8 mouse cellular contexts compared by ENCODE assay signal in genomic region chr8:105270101-105270915, GRCm38 (mm10). TPM values are rescaled to one million over a fixed set of nuclear protein-coding genes. Genes with fewer than 3 reads are reported as not detected.
DNase-seq lines count a peak whose midpoint lies in the region; ATAC-seq and TF ChIP-seq lines count a peak whose summit lies in the region.

No protein-coding gene starts in this region.

- H3K9me3 ChIP-seq in hindbrain, embryonic 12.5 days (replicated peaks), result no peaks in the 10 kb centered on the region; the same call in 1 of the 2 replicates
- H3K9me3 ChIP-seq in midbrain, embryonic 14.5 days (ENCODE audit: control insufficient read depth, low read length), result no peaks in the 10 kb centered on the region

- H3K4me1 ChIP-seq in bone marrow macrophage, adult 2 months (ENCODE audit: control insufficient read depth, insufficient read depth, low read length), result peaks cover 8% of the 10 kb centered on the region
- H3K4me1 ChIP-seq in hindbrain, embryonic 12.5 days, result peaks cover 28% of the 10 kb centered on the region
- H3K4me1 ChIP-seq in midbrain, embryonic 14.5 days (ENCODE audit: control insufficient read depth, insufficient read depth, low read length), result peaks cover 15% of the 10 kb centered on the region

- H3K36me3 ChIP-seq in hindbrain, embryonic 12.5 days, result no peaks in the 10 kb centered on the region
- H3K36me3 ChIP-seq in midbrain, embryonic 14.5 days (ENCODE audit: control insufficient read depth, insufficient read depth, low read length), result no peaks in the 10 kb centered on the region

- ATAC-seq in hindbrain, embryonic 12.5 days (ENCODE audit: low FRiP score), result no peak
- no peak for ATAC-seq in midbrain, embryonic 14.5 days (ENCODE audit: low FRiP score, low TSS enrichment)
- ATAC-seq in erythroblast, adult 5-6 weeks (replicated peaks; ENCODE audit: low FRiP score, poor library complexity, severe bottlenecking), result no peak

- TF ChIP-seq CTCF in bone marrow macrophage, adult 2 months (IDR thresholded peaks at IDR 0.05; ENCODE audit: low read depth, low read length), result no peak

- H3K4me2 ChIP-seq in hindbrain, embryonic 12.5 days (replicated peaks), result peak overlapping the region; percentile 81
- H3K4me2 ChIP-seq in midbrain, embryonic 14.5 days (ENCODE audit: low read length), result peak overlapping the region; percentile 78

- no peak overlapping the region for H3K27ac ChIP-seq in bone marrow macrophage, adult 2 months (ENCODE audit: insufficient read depth, low read depth, low read length)
- H3K27ac ChIP-seq in hindbrain, embryonic 12.5 days, result no peak overlapping the region
- no peak overlapping the region for H3K27ac ChIP-seq in midbrain, embryonic 14.5 days (replicated peaks; ENCODE audit: low read depth, low read length)

- 2% methylated on average over 39 of the region's 39 CpGs for WGBS in hindbrain, embryonic 12.5 days
- WGBS in midbrain, embryonic 14.5 days, result 2% methylated on average over 39 of the region's 39 CpGs

- peak; percentile 8 for DNase-seq in kidney, adult 18-20 months
- DNase-seq in kidney, adult 11 months, result no peak
- peak; percentile 30 for DNase-seq in midbrain, embryonic 14.5 days
- no peak for DNase-seq in urinary bladder, adult 2 months (ENCODE audit: low spot score)
- no peak for DNase-seq in layer of hippocampus, postnatal 14 days (ENCODE audit: low spot score in 2 of 2)

- H3K27me3 ChIP-seq in hindbrain, embryonic 12.5 days, result peaks cover 99% of the 10 kb centered on the region
- peaks cover 99% of the 10 kb centered on the region for H3K27me3 ChIP-seq in midbrain, embryonic 14.5 days (ENCODE audit: control insufficient read depth, insufficient read depth, low read length)

- peak overlapping the region; percentile 55 for H3K4me3 ChIP-seq in bone marrow macrophage, adult 2 months (ENCODE audit: insufficient read depth, low read length)
- H3K4me3 ChIP-seq in hindbrain, embryonic 12.5 days, result no peak overlapping the region
- H3K4me3 ChIP-seq in midbrain, embryonic 14.5 days (replicated peaks; ENCODE audit: low read depth, low read length), result peak overlapping the region; percentile 44; the same call in 1 of the 2 replicates

- H3K9ac ChIP-seq in hindbrain, embryonic 12.5 days, result no peak overlapping the region
- H3K9ac ChIP-seq in midbrain, embryonic 14.5 days (replicated peaks; ENCODE audit: low read length), result no peak overlapping the region

- no peak for TF ChIP-seq POLR2A in bone marrow macrophage, adult 2 months (IDR thresholded peaks at IDR 0.05; ENCODE audit: borderline replicate concordance, low read depth, low read length)

RNA-seq across cellular contexts. Expression of gene Hsf4, which starts 0.7 kb away (rescaled TPM):
- polyA plus RNA-seq in bone marrow macrophage, adult 2 months (2012; ENCODE audit: insufficient read depth, insufficient read length, missing spikeins), result 4.7 and 5.0 TPM in 2 replicates
- polyA plus RNA-seq in hindbrain, embryonic 12.5 days (2016; fragmentation: Nextera tagmentation; extraction: Ambion mirVana), result 0.23 TPM in 1 of 2 replicates, not detected in the other
- 0.14 and 0.35 TPM in 2 replicates for polyA plus RNA-seq in midbrain, embryonic 14.5 days (2014; fragmentation: Nextera tagmentation; extraction: Ambion mirVana)
- polyA plus RNA-seq in urinary bladder, adult 2 months (2012; rRNA removed), result 4.8 TPM in 2 replicates
- 1 to 10 TPM; 1.4 to 1.9 TPM for total RNA-seq in layer of hippocampus, postnatal 14 days (2021)
- not detected in 2 replicates for total RNA-seq in erythroblast, adult 5-6 weeks (2015; ENCODE audit: low replicate concordance)
- not detected in 2 replicates for total RNA-seq in erythroblast, adult 5-6 weeks (2017; ENCODE audit: low replicate concordance)

RNA-seq across cellular contexts. Expression of gene Nol3, which starts 5.6 kb away (rescaled TPM):
- 0.23 TPM in 1 of 2 replicates, not detected in the other for polyA plus RNA-seq in bone marrow macrophage, adult 2 months (2012; ENCODE audit: insufficient read depth, insufficient read length, missing spikeins)
- 2.7 and 4.0 TPM in 2 replicates for polyA plus RNA-seq in hindbrain, embryonic 12.5 days (2016; fragmentation: Nextera tagmentation; extraction: Ambion mirVana)
- 3.0 and 4.2 TPM in 2 replicates for polyA plus RNA-seq in midbrain, embryonic 14.5 days (2014; fragmentation: Nextera tagmentation; extraction: Ambion mirVana)
- polyA plus RNA-seq in urinary bladder, adult 2 months (2012; rRNA removed), result 2.8 and 4.0 TPM in 2 replicates
- total RNA-seq in layer of hippocampus, postnatal 14 days (2021), result 1 to 10 TPM; 5.8 to 5.9 TPM
- total RNA-seq in erythroblast, adult 5-6 weeks (2015; ENCODE audit: low replicate concordance), result not detected in 2 replicates
- not detected in 2 replicates for total RNA-seq in erythroblast, adult 5-6 weeks (2017; ENCODE audit: low replicate concordance)

RNA-seq across cellular contexts. Expression of gene Fbxl8, which starts 5.9 kb away (rescaled TPM):
- polyA plus RNA-seq in bone marrow macrophage, adult 2 months (2012; ENCODE audit: insufficient read depth, insufficient read length, missing spikeins), result 6.5 and 6.8 TPM in 2 replicates
- polyA plus RNA-seq in hindbrain, embryonic 12.5 days (2016; fragmentation: Nextera tagmentation; extraction: Ambion mirVana), result 0.97 and 1.4 TPM in 2 replicates
- 0.72 and 0.96 TPM in 2 replicates for polyA plus RNA-seq in midbrain, embryonic 14.5 days (2014; fragmentation: Nextera tagmentation; extraction: Ambion mirVana)
- polyA plus RNA-seq in urinary bladder, adult 2 months (2012; rRNA removed), result 9.1 and 9.5 TPM in 2 replicates
- 1 to 10 TPM in 1 of 2 experiments, under 1 TPM in 1; 0.52 to 1.1 TPM for total RNA-seq in layer of hippocampus, postnatal 14 days (2021)
- total RNA-seq in erythroblast, adult 5-6 weeks (2015; ENCODE audit: low replicate concordance), result 1.3 and 3.5 TPM in 2 replicates
- 0.28 and 0.94 TPM in 2 replicates for total RNA-seq in erythroblast, adult 5-6 weeks (2017; ENCODE audit: low replicate concordance)

RNA-seq across cellular contexts. Expression of gene Tradd, which starts 5.9 kb away (rescaled TPM):
- polyA plus RNA-seq in bone marrow macrophage, adult 2 months (2012; ENCODE audit: insufficient read depth, insufficient read length, missing spikeins), result 23.6 and 26.2 TPM in 2 replicates
- polyA plus RNA-seq in hindbrain, embryonic 12.5 days (2016; fragmentation: Nextera tagmentation; extraction: Ambion mirVana), result 17.2 and 17.5 TPM in 2 replicates
- 13.5 and 15.0 TPM in 2 replicates for polyA plus RNA-seq in midbrain, embryonic 14.5 days (2014; fragmentation: Nextera tagmentation; extraction: Ambion mirVana)
- 15.1 and 15.8 TPM in 2 replicates for polyA plus RNA-seq in urinary bladder, adult 2 months (2012; rRNA removed)
- 1 to 10 TPM; 6.0 to 7.4 TPM for total RNA-seq in layer of hippocampus, postnatal 14 days (2021)
- 2.3 and 3.5 TPM in 2 replicates for total RNA-seq in erythroblast, adult 5-6 weeks (2015; ENCODE audit: low replicate concordance)
- 3.6 and 5.9 TPM in 2 replicates for total RNA-seq in erythroblast, adult 5-6 weeks (2017; ENCODE audit: low replicate concordance)

RNA-seq across cellular contexts. Expression of gene B3gnt9, which starts 15.4 kb away (rescaled TPM):
- 1.1 and 1.6 TPM in 2 replicates for polyA plus RNA-seq in bone marrow macrophage, adult 2 months (2012; ENCODE audit: insufficient read depth, insufficient read length, missing spikeins)
- polyA plus RNA-seq in hindbrain, embryonic 12.5 days (2016; fragmentation: Nextera tagmentation; extraction: Ambion mirVana), result 7.5 and 9.5 TPM in 2 replicates
- 3.2 and 5.6 TPM in 2 replicates for polyA plus RNA-seq in midbrain, embryonic 14.5 days (2014; fragmentation: Nextera tagmentation; extraction: Ambion mirVana)
- 34.1 and 34.5 TPM in 2 replicates for polyA plus RNA-seq in urinary bladder, adult 2 months (2012; rRNA removed)
- total RNA-seq in layer of hippocampus, postnatal 14 days (2021), result 1 to 10 TPM; 3.6 to 4.2 TPM
- not detected in 2 replicates for total RNA-seq in erythroblast, adult 5-6 weeks (2015; ENCODE audit: low replicate concordance)
- total RNA-seq in erythroblast, adult 5-6 weeks (2017; ENCODE audit: low replicate concordance), result 0.09 TPM in 1 of 2 replicates, not detected in the other

Comparison
In these comparisons a context has a peak if more than half of its experiments do, and no peak if none do; other contexts are left out.
1. DNase-seq: peak in kidney, adult 18-20 months (single experiment) and midbrain, embryonic 14.5 days (single experiment); none in kidney, adult 11 months (single experiment), urinary bladder, adult 2 months (single experiment) and layer of hippocampus, postnatal 14 days (0 of 2).